Mouse (Mus musculus) thymus, postnatal 14 days (tissue): ENCODE data around the gene Pilrb1.

ENCODE experiments used
- DNase-seq: peaks from one replicate; pipeline ENCODE4 v3.0.0; 2021

Pilrb1 gene

DNA sequence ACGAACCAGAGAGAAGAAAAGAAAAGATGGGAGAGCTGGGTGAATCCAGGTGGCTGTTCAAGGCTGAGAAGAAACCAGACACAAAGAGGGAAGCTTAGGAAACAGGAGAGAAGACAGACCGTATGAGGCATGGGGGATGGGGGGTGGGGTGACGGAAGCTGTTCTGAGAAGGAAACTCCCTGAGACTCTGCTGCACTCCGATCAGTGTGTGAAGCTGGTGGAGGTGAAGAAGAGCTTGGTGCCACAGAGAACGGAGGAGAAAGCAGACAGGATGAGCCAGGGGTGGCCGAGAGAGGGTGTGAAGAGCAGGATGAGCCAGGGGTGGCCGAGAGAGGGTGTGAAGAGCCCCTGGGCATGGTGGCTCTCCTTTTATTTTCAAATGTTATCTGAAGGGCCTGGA is 31.5 kb downstream of the Pilrb1 start:
- no peak for DNase-seq

DNA sequence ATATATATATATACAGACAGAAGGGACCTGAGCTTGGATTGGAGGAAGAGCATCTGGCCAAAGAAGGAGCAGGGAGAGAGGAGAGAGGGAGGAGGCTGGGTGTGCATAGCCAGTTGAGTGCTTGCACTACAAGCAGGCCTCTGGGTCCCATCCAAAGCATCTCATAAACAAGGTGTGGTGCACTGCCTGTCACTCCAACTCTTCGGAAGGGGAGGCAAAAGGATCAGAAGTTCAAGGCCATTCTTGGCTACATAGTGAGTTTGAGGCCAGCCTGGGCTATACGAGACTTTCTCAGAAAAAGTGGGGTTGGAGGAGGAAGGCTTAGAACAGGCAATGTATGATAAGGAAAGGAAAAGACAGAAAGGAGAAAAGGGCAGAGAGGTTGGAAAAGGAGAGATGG is 31.9 kb downstream of the Pilrb1 start:
- DNase-seq, result no peak

DNA sequence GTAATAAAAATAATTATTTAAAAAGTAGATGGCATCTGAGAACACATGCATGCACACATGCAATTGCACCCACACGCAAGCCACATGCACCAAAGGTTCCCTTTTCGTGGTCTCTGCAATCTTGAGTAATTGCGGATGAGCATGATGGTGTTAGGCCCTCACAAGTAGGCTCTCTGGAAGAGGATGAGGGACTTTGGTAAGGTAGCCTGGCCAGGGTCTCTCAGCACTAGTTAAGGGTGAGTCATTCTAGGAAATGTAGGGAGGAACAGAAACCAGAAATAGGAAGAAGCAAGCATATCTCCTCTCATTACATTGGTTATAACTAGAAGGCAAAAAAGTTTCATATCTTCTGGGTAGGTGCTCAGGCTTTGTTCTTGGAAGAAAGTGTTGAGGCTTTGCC is 32.9 kb downstream of the Pilrb1 start:
- DNase-seq, result no peak

DNA sequence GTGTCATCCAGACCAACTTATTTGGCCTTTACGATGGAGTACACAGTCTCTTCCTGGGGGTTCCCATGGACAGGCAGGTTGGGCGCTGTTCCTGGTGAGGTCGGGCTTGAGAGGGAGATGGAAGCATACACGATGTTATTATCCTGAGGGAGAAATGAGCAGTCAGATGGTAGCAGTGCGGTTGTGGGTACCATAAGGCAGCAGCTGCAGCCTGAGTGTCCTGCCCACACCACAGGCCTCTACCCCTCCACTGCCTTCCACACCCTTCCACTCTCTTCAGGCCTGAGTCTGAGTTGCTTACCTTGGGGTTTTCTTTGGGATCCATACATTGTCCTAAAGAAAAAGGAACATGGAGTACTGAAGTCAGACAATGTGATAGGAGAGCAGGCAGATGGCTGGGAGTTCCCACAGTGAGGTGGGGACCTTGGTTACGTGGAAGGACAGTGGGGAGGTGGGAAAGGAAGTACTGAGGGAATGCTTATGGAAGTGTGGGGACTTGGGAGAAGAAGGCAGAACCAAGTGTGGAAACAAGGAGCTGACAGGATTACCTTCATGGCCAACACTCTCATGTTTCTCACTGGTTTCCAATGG is 34.4 kb downstream of the Pilrb1 start:
- no peak for DNase-seq

DNA sequence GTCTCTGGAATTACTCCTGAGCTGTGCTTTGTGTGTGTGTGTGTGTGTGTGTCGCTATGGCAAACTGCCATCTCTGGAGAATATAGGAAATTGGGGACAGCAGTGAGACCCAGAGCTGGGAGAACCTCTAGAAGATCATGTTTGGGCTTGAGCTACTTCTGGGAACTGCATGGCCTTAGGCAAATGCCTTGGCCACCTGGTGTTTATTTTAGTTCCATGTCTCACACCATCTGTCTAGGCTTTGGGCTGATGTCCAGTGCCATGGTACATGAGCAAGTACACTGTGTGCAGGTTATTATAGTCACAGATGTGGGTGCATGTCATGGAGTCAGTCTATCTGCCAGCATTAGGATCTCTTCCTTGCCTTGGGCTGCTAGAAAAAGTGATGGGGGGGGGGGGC is 35.3 kb downstream of the Pilrb1 start:
- DNase-seq, result no peak

DNA sequence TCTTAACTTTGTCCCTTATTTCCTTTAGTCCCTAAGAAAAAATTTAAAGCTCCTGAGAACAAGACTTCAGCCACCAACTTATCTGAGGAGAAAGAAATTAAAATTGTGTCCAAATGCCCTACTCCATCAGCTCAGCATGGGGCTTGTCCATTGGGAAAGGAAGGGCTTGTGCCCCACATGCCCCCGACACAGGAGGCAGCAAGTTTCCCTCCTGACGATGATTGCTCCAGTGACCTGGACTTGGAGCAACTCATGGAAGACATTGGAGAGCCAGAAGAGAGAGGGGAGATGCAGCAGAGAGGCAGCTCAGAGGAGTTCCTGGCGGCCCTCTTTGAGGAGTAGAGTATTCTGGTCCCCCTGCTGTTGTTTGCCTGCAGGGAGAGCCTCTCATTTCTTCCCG is 35.8 kb downstream of the Pilrb1 start:
- no peak for DNase-seq

DNA sequence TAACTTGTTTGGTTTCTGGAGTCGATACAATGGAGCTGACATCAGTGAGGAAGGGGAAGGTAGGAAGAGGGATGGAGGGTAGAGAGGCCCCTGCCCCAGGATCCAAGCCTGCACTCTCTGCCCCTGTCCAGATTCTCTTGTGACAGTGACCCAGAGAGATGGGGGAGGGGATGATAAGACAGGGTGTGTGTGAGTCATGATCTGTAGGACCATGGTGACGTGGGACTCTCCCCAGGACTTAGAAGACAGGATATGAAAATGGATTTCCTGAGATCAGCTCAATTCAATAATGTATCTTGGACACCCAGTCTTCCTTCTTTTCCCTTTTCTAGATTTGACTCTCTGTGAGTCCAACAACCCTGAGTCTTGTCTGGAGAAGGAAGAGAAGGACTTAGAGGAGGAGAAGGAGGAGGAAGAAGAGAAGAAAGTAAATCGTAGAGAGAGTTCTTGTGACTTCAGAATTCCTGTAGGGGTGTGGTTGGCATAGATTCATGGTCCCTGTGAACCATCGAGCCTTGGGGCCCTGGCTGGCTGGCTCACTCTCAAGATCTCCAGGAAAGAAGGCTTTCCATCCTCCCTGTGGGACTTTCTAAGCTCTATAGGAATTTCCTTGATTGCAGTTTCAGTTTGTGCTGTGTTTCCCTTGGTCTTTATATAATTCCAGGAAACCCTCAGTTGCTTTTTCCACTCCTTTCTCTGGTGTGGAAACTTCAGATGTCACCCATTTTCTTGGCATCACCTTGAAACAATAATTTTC is 40.3 kb downstream of the Pilrb1 start:
- no peak for DNase-seq

DNA sequence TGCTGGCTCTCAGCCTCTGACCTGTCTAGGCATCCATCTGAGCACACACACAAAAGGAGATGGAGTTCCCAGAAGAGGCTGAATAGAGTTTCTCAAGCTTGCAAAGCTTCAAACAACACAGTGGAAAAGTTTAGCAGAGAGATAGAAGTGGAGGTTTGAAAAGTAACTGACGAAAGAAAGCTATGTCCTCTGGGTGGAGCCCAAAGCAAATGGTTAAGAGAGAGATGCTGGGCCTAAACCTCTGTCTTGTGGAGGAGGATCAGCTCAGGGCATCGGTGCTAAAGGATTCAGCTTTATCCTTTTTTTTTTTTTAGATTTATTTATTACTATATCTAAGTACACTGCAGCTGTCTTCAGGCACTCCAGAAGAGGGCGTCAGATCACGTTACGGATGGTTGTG is 49.6 kb downstream of the Pilrb1 start:
- DNase-seq, result no peak

DNA sequence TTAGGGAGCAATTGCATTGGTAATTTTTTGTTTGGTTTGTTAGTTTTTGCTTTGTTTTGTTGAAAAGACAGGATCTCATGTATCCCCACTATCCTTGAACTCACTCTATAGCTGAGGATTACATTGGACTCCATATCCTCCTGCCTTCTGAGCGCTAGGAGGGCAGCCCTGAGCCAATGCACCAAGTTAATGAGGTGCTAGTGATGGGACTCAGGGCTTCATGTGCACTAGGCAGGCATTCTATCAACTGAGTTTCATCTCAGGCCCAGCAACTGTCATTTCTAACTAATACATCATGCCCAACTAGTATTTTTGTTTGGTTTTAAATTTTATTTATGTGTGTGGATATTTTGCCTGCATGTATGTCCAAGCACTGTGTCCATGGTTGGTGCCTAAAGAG is 51.7 kb downstream of the Pilrb1 start:
- DNase-seq, result no peak
